9 mouse cellular contexts compared by ENCODE assay signal in genomic region chr10:15392027-15392816, GRCm38 (mm10).
DNase-seq lines count a peak whose midpoint lies in the region; ATAC-seq and TF ChIP-seq lines count a peak whose summit lies in the region.
"Had no signal": no experiment of that assay in that cellular context is flagged by ENCODE, and none has a peak within 500 bp of the region (broad histone marks: within the 10 kb centered on the region; RNA-seq: fewer than 3 reads in every experiment).

No protein-coding gene starts in this region.

- no peak for TF ChIP-seq POLR2A in MEL (IDR thresholded peaks at IDR 0.05; ENCODE audit: control insufficient read depth in 1 of 2, insufficient read depth in 1 of 2, low read depth in 1 of 2, low read length in 2 of 2, poor library complexity in 1 of 2)

- WGBS in hindbrain, postnatal 0 days = 44% methylated on average over 5 of the region's 5 CpGs
- 69% methylated on average over 5 of the region's 5 CpGs for WGBS in hindbrain, embryonic 12.5 days
- 30% methylated on average over 5 of the region's 5 CpGs for WGBS in limb, embryonic 15.5 days

- H3K27ac ChIP-seq in hindbrain, postnatal 0 days = no peak overlapping the region
- H3K27ac ChIP-seq in hindbrain, embryonic 12.5 days = no peak overlapping the region
- H3K27ac ChIP-seq in MEL (ENCODE audit: control insufficient read depth, low read depth, low read length) = no peak overlapping the region
- H3K27ac ChIP-seq in limb, embryonic 15.5 days = peak overlapping the region; percentile 47; the same call in 1 of the 2 replicates
- H3K27ac ChIP-seq in layer of hippocampus, adult 2 months = no peak overlapping the region
- H3K27ac ChIP-seq: hindbrain, embryonic 15.5 days had no signal

- no peaks in the 10 kb centered on the region for H3K36me3 ChIP-seq in hindbrain, postnatal 0 days (ENCODE audit: insufficient read depth, low read length)
- no peaks in the 10 kb centered on the region for H3K36me3 ChIP-seq in hindbrain, embryonic 12.5 days
- H3K36me3 ChIP-seq in MEL (ENCODE audit: control insufficient read depth in 1 of 2, insufficient read depth in 2 of 2, low read length in 2 of 2) = peaks cover 0 to 5% of the 10 kb centered on the region in 2 experiments; a peak in 1 of 4 replicates
- no peaks in the 10 kb centered on the region for H3K36me3 ChIP-seq in limb, embryonic 15.5 days
- H3K36me3 ChIP-seq: hindbrain, embryonic 15.5 days had no signal

- no peak overlapping the region for H3K4me3 ChIP-seq in hindbrain, postnatal 0 days (ENCODE audit: low read length)
- H3K4me3 ChIP-seq in hindbrain, embryonic 12.5 days = no peak overlapping the region
- no peak overlapping the region for H3K4me3 ChIP-seq in MEL (ENCODE audit: control insufficient read depth in 1 of 2, insufficient read depth in 1 of 2, low read depth in 2 of 2, low read length in 2 of 2)
- no peak overlapping the region for H3K4me3 ChIP-seq in limb, embryonic 15.5 days
- H3K4me3 ChIP-seq in layer of hippocampus, adult 2 months = no peak overlapping the region
- H3K4me3 ChIP-seq: hindbrain, embryonic 15.5 days had no signal

- H3K27me3 ChIP-seq in hindbrain, postnatal 0 days (ENCODE audit: insufficient read depth, low read length) = no peaks in the 10 kb centered on the region
- no peaks in the 10 kb centered on the region for H3K27me3 ChIP-seq in hindbrain, embryonic 12.5 days
- no peaks in the 10 kb centered on the region for H3K27me3 ChIP-seq in MEL (ENCODE audit: control insufficient read depth in 1 of 2, insufficient read depth in 2 of 2, low read length in 2 of 2)
- no peaks in the 10 kb centered on the region for H3K27me3 ChIP-seq in limb, embryonic 15.5 days
- H3K27me3 ChIP-seq: hindbrain, embryonic 15.5 days had no signal

- no peak for TF ChIP-seq CTCF in hindbrain, postnatal 0 days (IDR thresholded peaks at IDR 0.05; ENCODE audit: low read depth)
- no peak for TF ChIP-seq CTCF in MEL (IDR thresholded peaks at IDR 0.05 in 2 of 3, conservative IDR thresholded peaks at IDR 0.05 in 1 of 3; ENCODE audit: control insufficient read depth in 1 of 3, insufficient read depth in 1 of 3, low read depth in 2 of 3, low read length in 3 of 3, poor library complexity in 1 of 3, severe bottlenecking in 1 of 3)
- TF ChIP-seq CTCF in layer of hippocampus, adult 2 months (conservative IDR thresholded peaks at IDR 0.05) = no peak

- peak in 1 of 2 experiments; percentile 46; a peak in 1 of 4 replicates for TF ChIP-seq EP300 in MEL (IDR thresholded peaks at IDR 0.05; ENCODE audit: low read depth in 1 of 2, low read length in 2 of 2)

- no peak for TF ChIP-seq RAD21 in MEL (IDR thresholded peaks at IDR 0.05; ENCODE audit: low read depth, low read length)

- peak; percentile 21 for DNase-seq in hindbrain, postnatal 0 days (ENCODE audit: low spot score)
- peak; percentile 35 for DNase-seq in MEL (ENCODE audit: low read depth, low spot score)
- no peak for DNase-seq in right cerebral cortex, postnatal 36 days (ENCODE audit: low spot score in 2 of 2)
- DNase-seq in layer of hippocampus, adult 2 months (ENCODE audit: low spot score in 2 of 2) = no peak
- DNase-seq: thymus, postnatal 14 days had no signal

- H3K9me3 ChIP-seq in hindbrain, postnatal 0 days (ENCODE audit: low read length) = no peaks in the 10 kb centered on the region
- H3K9me3 ChIP-seq in hindbrain, embryonic 12.5 days (replicated peaks) = no peaks in the 10 kb centered on the region
- no peaks in the 10 kb centered on the region for H3K9me3 ChIP-seq in MEL (replicated peaks; ENCODE audit: insufficient read depth, low read length)
- H3K9me3 ChIP-seq in limb, embryonic 15.5 days = no peaks in the 10 kb centered on the region
- H3K9me3 ChIP-seq: hindbrain, embryonic 15.5 days had no signal

- H3K79me2 ChIP-seq in MEL (ENCODE audit: control insufficient read depth, insufficient read depth, low read length, poor library complexity) = no peaks in the 10 kb centered on the region

- ATAC-seq in hindbrain, postnatal 0 days = no peak
- ATAC-seq in hindbrain, embryonic 12.5 days (ENCODE audit: low FRiP score) = no peak
- peak; percentile 95 for ATAC-seq in common myeloid progenitor, adult 5-6 weeks (replicated peaks; ENCODE audit: low read depth, poor library complexity, severe bottlenecking)
- no peak for ATAC-seq in limb, embryonic 15.5 days (ENCODE audit: insufficient number of reproducible peaks, low FRiP score, low TSS enrichment, low read depth)

- H3K9ac ChIP-seq in hindbrain, postnatal 0 days (replicated peaks; ENCODE audit: low read length) = no peak overlapping the region
- H3K9ac ChIP-seq in hindbrain, embryonic 12.5 days = no peak overlapping the region
- no peak overlapping the region for H3K9ac ChIP-seq in MEL (ENCODE audit: control insufficient read depth, low read depth, low read length, poor library complexity, severe bottlenecking)
- H3K9ac ChIP-seq in limb, embryonic 15.5 days = no peak overlapping the region
- H3K9ac ChIP-seq: hindbrain, embryonic 15.5 days had no signal

- no peaks in the 10 kb centered on the region for H3K4me1 ChIP-seq in hindbrain, postnatal 0 days (ENCODE audit: insufficient read depth, low read length)
- H3K4me1 ChIP-seq in hindbrain, embryonic 12.5 days = no peaks in the 10 kb centered on the region
- H3K4me1 ChIP-seq in MEL (ENCODE audit: control insufficient read depth in 1 of 2, insufficient read depth in 2 of 2, low read length in 2 of 2) = peaks cover 0 to 3% of the 10 kb centered on the region in 2 experiments; a peak in 2 of 4 replicates
- H3K4me1 ChIP-seq in limb, embryonic 15.5 days = 0 out of 2 replicates have a peak, but pooled peaks cover 2% of the 10 kb centered on the region
- H3K4me1 ChIP-seq: hindbrain, embryonic 15.5 days had no signal

- no peak overlapping the region for H3K4me2 ChIP-seq in hindbrain, postnatal 0 days (ENCODE audit: low read depth, low read length)
- H3K4me2 ChIP-seq in hindbrain, embryonic 12.5 days (replicated peaks) = no peak overlapping the region
- no peak overlapping the region for H3K4me2 ChIP-seq in limb, embryonic 15.5 days
- H3K4me2 ChIP-seq: hindbrain, embryonic 15.5 days had no signal

TF ChIP-seq in MEL, 35 proteins besides CTCF, POLR2A, EP300 and RAD21:
- TF ChIP-seq MEF2A (IDR thresholded peaks at IDR 0.05; ENCODE audit: extremely low read depth, insufficient replicate concordance, low read depth, low read length, poor library complexity, severe bottlenecking) (peak; percentile 80; the same call in 1 of the 2 replicates), ETS1 (IDR thresholded peaks at IDR 0.05; ENCODE audit: low read depth, low read length) (peak; percentile 30; the same call in 1 of the 2 replicates), E2F4 (IDR thresholded peaks at IDR 0.05; ENCODE audit: borderline replicate concordance, low read depth, low read length) (no peak), USF2 (IDR thresholded peaks at IDR 0.05; ENCODE audit: borderline replicate concordance in 1 of 2, insufficient read depth in 1 of 2, low read depth in 1 of 2, low read length in 2 of 2) (no peak), MYB (IDR thresholded peaks at IDR 0.05; ENCODE audit: low read depth, low read length) (no peak), RCOR1 (IDR thresholded peaks at IDR 0.05; ENCODE audit: low read depth, low read length) (peak; percentile 70), TBP (IDR thresholded peaks at IDR 0.05; ENCODE audit: low read depth, low read length) (no peak), POLR2AphosphoS5 (IDR thresholded peaks at IDR 0.05; ENCODE audit: borderline replicate concordance, low read depth, low read length) (no peak), MAZ (IDR thresholded peaks at IDR 0.05; ENCODE audit: low read depth, low read length) (no peak), JUND (IDR thresholded peaks at IDR 0.05; ENCODE audit: low read depth, low read length) (no peak)

Comparison
In these comparisons a context has a peak if more than half of its experiments do, and no peak if none do; other contexts are left out.
1. DNase-seq: peak in hindbrain, postnatal 0 days (single experiment) and MEL (single experiment); none in right cerebral cortex, postnatal 36 days (0 of 2) and layer of hippocampus, adult 2 months (0 of 2).